Mouse (Mus musculus) left cerebral cortex, adult 9 months (tissue): ENCODE data around the gene Rtl6.

Experiments used
- DNase-seq, 2 experiments: peaks; one replicate each; pipeline ENCODE4 v3.0.0; 2022; ENCODE audit warnings: low spot score in 2 of 2

The Rtl6 gene

GRCm38 (mm10) chr15:84537117-84537516 is 20.5 kb downstream of the Rtl6 start:
- DNase-seq, result no peak

- DNase-seq, result no peak
These were observed 21.0 kb downstream of the Rtl6 start for GRCm38 (mm10) chr15:84536611-84537010.

GRCm38 (mm10) chr15:84535953-84536352 is 21.7 kb downstream of the Rtl6 start:
- DNase-seq, result no peak

- no peak for DNase-seq
These were observed 25.4 kb downstream of the Rtl6 start for GRCm38 (mm10) chr15:84532211-84532610.

- peak in 1 of 2 experiments; percentile 31 for DNase-seq
These were observed 26.1 kb downstream of the Rtl6 start for GRCm38 (mm10) chr15:84531535-84531934.

GRCm38 (mm10) chr15:84526921-84527320 is 30.7 kb downstream of the Rtl6 start:
- no peak for DNase-seq

GRCm38 (mm10) chr15:84525222-84525883 is 32.3 kb downstream of the Rtl6 start:
- DNase-seq, result no peak

- DNase-seq, result no peak
These were observed 34.5 kb downstream of the Rtl6 start for GRCm38 (mm10) chr15:84522953-84523689.

- DNase-seq, result no peak
These were observed 36.1 kb downstream of the Rtl6 start for GRCm38 (mm10) chr15:84521486-84521885.

GRCm38 (mm10) chr15:84518540-84518939 is 39.1 kb downstream of the Rtl6 start:
- DNase-seq, result no peak

GRCm38 (mm10) chr15:84512626-84513296 is 44.9 kb downstream of the Rtl6 start:
- no peak for DNase-seq

- peak; percentile 46 to 70 for DNase-seq
These were observed 47.6 kb downstream of the Rtl6 start for GRCm38 (mm10) chr15:84509981-84510380.

- peak in 1 of 2 experiments; percentile 31 for DNase-seq
These were observed 48.5 kb downstream of the Rtl6 start for GRCm38 (mm10) chr15:84509161-84509560.

- peak; percentile 40 to 79 for DNase-seq
These were observed 51.6 kb downstream of the Rtl6 start for GRCm38 (mm10) chr15:84506026-84506425.

- DNase-seq, result no peak
These were observed 52.7 kb downstream of the Rtl6 start for GRCm38 (mm10) chr15:84504895-84505294.
